Mouse (Mus musculus): ENCODE results near the gene Itpk1.

The Itpk1 gene

GRCm38 (mm10) chr12:102623827-102624226, 80.9 kb downstream of the Itpk1 start:
- DNase-seq (ENCODE audit: low spot score) = no peak

DNA sequence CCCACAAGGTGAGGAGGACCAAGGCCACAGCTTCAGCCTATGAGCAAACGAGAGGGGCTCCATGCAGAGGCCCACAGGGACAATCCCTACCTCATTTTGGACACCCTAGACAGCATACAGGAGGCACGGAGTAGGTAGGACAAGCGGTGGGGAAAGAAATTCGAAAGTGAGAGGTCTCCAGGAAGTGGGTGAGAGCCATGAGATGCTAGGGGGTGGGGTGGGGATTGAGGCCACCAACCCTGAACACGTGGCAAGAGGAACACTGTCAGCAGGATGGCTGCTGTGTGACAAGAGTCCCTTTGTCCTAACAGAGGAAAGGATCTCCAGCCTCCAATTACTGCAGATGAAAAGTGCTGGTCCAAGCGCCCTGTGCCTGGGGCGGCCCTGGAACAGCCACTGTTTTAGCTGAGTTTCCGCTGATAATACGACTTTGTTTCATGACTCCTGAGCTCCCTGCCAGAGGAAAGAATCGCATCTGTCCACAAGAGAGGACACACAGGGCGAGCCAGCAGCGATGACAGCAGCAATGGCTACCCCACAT, 82.4 kb downstream of the Itpk1 start:
- peak; percentile 15 for DNase-seq (ENCODE audit: low spot score)

GRCm38 (mm10) chr12:102621811-102622210, 82.9 kb downstream of the Itpk1 start:
- no peak for DNase-seq (ENCODE audit: low spot score)

GRCm38 (mm10) chr12:102621205-102621604, 83.5 kb downstream of the Itpk1 start:
- no peak for DNase-seq (ENCODE audit: low spot score)

DNA sequence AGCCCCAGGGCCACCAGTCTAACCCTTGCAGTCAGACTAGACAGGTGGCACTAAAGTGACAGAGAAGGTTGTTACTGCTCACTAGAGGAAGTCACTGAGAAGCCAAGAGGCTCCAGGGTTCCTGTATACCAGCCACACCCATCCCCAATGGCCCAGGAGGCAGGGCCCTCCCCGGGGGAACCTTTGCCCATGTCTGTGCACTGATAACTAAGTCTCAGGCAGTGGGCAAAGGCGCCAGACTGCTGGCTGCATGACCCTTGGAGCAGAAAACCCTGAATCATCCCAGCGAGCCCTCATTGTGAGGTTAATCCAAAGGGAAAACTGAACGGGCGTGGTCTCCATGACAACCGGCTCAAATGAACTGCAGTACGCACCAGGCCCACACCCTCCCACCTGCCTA, 84.8 kb downstream of the Itpk1 start:
- no peak for DNase-seq (ENCODE audit: low spot score)

GRCm38 (mm10) chr12:102618085-102618484, 86.6 kb downstream of the Itpk1 start:
- DNase-seq (ENCODE audit: low spot score) = no peak

GRCm38 (mm10) chr12:102616843-102617519, 87.7 kb downstream of the Itpk1 start:
- DNase-seq (ENCODE audit: low spot score) = peak; percentile 55

DNA sequence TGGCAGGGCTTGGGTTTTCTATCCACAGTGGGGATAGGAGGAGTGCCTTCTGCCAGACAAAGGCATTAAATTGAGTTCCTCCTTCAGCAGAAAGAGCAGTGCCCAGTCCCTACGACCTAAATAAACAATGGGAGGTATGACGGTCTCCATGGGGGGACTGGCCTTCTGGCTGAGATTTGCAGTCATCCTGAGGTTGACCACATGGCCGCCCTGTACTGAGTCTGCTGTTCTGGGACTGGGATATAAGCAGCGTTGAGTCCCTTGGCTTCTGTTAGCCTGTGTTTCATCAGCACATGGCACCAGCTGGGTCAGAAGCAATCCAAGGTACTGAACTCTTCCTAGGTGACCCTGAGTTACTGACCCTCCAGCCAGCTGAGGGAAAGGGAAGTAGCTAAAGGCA, 88.5 kb downstream of the Itpk1 start:
- DNase-seq (ENCODE audit: low spot score) = no peak

- no peak for DNase-seq (ENCODE audit: low spot score)
Observed at GRCm38 (mm10) chr12:102613411-102613810, 91.3 kb downstream of the Itpk1 start.

DNA sequence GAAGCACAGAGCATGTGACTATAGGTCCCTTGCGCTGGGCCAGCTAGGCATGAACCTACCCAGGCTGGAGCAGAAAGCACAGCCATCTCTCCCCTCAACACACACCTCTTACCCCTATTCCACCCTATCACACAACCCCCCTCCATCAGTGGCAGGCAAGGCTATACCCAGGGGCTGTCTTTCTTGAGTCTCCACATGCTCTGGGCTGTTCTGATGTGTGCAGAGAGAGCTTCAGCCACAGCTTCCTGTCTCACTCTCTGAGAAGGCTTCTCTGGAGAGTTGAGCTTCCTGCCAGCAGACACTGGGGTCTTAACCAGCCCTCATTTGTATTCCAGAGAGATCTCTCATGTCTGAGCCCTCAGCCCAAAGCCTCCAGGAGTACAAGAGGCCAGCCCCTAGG, 92.3 kb downstream of the Itpk1 start:
- DNase-seq (ENCODE audit: low spot score) = no peak

GRCm38 (mm10) chr12:102610927-102611326, 93.8 kb downstream of the Itpk1 start:
- no peak for DNase-seq (ENCODE audit: low spot score)

- DNase-seq (ENCODE audit: low spot score) = no peak
Observed at GRCm38 (mm10) chr12:102607808-102608517, 96.8 kb downstream of the Itpk1 start.

DNA sequence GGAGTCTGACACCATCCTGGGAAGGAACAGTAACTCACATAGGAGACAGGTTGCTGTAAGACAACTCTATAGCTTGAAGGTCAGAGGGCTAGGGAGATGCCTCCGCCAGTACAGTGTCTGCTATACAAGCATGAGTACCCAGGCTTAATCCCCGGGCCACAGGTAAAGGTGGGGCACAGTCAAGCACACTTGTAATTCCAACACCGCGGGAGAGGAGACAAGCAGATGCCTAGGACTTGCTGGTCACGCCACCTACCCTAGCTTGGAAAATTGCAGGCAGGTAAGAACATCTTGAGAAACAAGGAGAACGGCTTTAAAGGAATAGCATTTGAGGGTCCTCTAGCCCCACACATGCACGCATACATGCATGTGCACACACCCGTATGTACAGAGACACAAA, 97.7 kb downstream of the Itpk1 start:
- DNase-seq (ENCODE audit: low spot score) = no peak

DNA sequence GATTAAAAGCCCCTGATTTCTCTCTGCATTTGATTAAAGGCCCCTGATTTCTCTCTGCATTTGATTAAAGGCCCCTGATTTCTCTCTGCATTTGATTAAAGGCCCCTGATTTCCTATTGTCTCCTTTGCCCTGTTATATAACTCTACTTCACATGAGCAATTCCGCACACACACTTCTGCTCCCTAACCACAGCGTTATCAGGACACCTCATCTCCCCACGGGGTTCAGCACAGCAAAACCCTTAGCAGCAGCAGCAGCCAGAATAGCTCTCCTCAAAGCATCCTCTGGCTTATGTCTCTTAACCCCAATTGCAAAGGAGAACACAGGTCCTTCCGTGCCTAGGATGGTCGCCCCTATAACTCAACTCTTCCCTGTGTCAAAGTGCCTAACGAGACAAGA, 99.1 kb downstream of the Itpk1 start:
- no peak for DNase-seq (ENCODE audit: low spot score)

GRCm38 (mm10) chr12:102602255-102603041, 102.3 kb downstream of the Itpk1 start:
- DNase-seq (ENCODE audit: low spot score) = no peak

GRCm38 (mm10) chr12:102601847-102602246, 102.9 kb downstream of the Itpk1 start:
- no peak for DNase-seq (ENCODE audit: low spot score)

DNA sequence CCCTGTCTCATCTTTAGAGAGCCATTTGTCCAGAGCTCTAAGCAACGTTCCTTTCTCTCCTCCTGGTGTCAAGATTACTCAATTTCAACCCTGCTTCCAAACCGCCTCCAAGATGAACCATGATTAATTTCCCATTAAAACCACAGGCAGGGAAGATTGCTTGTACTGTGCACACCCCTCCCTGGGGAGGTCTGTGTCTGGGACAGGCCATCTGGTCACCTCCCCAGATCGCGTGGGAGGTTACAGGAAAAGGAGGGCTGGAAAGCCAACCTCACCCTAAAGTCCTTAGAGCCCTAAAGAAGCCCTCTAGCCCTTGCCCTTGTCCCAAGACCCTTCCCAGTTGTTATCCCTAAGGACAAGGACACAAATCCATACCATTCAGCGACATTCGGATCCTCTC, 104.4 kb downstream of the Itpk1 start:
- peak; percentile 18 for DNase-seq (ENCODE audit: low spot score)

DNA sequence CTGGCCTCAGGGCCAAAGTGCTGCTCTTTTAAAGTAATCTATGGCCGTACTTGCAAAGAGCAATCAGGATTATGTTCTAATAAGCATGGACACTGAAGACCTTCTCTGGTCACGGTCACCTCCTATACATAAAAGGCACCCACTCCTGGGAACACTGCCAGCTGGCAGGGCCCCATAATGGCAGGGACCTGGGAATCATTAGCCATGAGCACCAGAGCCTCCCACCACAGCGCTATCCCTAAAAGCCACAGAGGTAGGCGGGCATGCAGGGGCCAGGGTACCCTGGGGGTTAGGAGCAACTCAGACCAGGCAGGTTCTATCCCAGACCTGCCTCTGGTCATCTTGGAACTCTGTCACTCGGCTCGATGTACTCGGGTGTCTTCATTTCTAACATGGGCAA, 104.9 kb downstream of the Itpk1 start:
- no peak for DNase-seq (ENCODE audit: low spot score)

GRCm38 (mm10) chr12:102598535-102598934, 106.2 kb downstream of the Itpk1 start:
- no peak for DNase-seq (ENCODE audit: low spot score)

DNA sequence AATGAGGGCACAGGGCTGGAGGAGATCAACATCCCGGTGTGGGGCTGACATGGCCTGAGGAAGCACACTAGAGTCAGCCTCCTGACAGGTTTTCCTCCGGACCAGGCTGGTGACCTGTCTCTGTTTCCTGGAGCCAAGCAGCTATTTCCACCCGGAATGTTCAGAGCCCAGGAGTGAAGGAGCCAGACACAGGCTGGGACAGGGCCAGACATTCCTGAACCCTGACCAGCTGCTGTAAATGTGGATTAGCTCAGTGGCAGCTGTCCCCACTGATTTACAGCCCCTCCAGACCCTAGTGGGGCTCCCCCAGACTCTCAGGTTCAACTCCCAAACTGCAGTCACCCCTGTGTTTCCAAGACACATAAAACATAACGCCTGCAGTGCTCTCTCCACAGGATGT, 107.3 kb downstream of the Itpk1 start:
- DNase-seq (ENCODE audit: low spot score) = no peak

DNA sequence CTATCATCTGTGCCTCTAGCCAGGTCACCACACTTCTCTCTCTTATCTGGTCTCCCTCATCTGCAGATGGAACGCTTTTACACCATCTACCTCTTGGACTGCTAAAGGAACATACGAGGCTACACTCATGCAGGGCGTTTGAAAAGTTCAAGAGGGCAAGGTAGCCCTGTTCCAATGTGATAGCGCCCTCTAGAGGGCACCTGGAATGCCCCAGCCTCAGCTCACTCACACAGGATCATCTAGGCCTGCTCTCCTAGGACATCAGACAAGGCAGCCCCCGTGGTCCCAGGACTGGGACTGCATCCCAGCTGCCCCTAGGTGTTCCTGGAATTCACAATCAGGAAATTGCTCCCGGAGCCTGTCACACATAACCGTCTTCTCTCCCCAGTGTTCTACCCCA, 108.3 kb downstream of the Itpk1 start:
- DNase-seq (ENCODE audit: low spot score) = no peak

GRCm38 (mm10) chr12:102594627-102595026, 110.1 kb downstream of the Itpk1 start:
- DNase-seq (ENCODE audit: low spot score) = no peak

- DNase-seq (ENCODE audit: low spot score) = no peak
Observed at GRCm38 (mm10) chr12:102593699-102594098, 111.0 kb downstream of the Itpk1 start.

Measured in embryo, embryonic 10.5 days (tissue).